Mouse (Mus musculus): ENCODE measurements around the gene Plekhb1.

Plekhb1 gene

DNA sequence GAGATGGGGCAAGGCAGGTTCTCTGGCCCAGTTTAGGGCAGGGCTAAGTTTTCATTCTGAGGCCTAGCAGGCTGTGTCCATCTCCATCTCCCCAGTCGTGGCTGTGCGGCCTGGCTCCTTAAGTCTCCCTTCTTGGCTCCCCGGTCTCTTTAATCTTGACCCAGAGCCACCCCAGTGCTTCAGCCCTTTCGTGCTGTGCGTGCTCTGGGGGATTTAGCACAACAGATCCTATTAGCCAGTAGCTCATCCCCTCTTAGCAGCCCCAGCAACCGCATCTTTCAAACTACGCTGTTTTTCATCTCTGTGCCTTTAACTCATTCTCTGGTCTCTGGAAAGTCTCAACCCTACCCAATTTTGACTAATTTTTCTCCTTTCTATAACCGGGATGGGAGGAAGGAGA lies at the start of gene Plekhb1:
Gene Plekhb1 (minus strand): TSS at position 184 of the 400 bp plus-strand sequence.
- no peak for DNase-seq (ENCODE audit: extremely low spot score, low spot score)

DNA sequence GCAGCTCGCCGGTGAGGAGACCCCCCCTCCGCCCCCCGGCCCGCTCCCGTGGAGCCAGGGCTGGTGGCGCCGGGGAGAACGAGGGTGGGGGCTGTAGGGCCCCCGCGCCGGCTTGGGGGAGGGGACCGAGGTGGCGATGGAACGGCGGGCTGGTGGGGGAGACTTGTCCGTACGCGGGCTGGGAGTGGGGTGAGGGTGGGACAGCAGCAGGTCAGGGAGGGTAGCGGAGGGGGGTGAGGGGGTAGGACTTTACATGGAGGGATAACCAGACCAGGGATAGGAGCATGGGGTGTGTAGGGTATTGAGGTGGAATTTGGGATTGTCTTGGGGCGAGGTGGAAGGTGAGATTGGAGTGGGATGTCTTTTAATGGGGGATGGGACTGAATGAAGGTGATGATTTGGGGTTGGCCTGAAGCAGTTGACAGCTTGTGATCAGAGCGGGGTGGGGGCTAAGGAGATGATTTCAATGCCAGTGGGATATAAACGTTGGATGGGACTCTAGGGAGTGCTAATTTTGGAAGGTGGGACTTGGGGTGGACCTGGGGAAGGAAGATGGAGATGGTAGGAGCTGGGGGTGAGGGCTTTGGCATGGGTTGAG lies 44.8 kb upstream of the Plekhb1 start:
- DNase-seq (ENCODE audit: extremely low spot score, low spot score), result no peak

DNA sequence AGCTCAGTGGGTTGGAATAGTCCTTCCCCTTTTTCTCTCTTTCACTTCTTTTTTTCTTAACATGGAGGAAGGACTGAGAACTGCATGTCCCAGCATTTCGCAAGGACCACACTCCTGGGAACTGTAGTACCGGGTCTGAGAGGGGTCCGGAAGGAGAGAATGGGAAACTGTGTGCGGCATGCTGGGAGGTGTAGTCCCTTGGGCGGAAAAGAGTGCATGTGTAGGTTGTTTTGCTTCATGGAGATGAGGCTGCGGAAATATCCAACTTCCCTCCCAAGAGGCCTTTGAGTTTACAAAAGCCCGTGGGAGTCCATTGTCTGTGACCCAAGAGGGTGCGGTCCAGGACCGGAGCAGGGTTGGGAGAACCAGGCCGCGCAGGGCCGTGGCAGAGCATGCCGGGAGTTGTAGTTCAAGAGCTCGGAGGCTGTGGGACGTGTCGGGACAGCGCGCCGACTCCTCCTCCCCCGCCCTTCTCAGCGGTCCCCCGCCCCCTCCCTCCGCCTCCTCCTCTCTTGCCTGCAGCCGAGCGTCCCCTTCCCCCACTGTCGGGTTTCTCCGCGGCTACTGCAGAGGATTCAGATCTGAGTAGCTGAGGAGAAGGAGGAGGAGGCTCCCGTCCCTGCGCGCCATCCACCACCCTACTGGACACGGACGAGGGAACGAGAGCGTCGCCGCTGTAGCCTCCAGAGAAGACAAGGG lies 44.1 kb upstream of the Plekhb1 start, which contains the start of gene Fam168a:
Gene Fam168a (plus strand): TSS at position 493 of the 699 bp plus-strand sequence.
- DNase-seq (ENCODE audit: extremely low spot score, low spot score), result peak; percentile 96

DNA sequence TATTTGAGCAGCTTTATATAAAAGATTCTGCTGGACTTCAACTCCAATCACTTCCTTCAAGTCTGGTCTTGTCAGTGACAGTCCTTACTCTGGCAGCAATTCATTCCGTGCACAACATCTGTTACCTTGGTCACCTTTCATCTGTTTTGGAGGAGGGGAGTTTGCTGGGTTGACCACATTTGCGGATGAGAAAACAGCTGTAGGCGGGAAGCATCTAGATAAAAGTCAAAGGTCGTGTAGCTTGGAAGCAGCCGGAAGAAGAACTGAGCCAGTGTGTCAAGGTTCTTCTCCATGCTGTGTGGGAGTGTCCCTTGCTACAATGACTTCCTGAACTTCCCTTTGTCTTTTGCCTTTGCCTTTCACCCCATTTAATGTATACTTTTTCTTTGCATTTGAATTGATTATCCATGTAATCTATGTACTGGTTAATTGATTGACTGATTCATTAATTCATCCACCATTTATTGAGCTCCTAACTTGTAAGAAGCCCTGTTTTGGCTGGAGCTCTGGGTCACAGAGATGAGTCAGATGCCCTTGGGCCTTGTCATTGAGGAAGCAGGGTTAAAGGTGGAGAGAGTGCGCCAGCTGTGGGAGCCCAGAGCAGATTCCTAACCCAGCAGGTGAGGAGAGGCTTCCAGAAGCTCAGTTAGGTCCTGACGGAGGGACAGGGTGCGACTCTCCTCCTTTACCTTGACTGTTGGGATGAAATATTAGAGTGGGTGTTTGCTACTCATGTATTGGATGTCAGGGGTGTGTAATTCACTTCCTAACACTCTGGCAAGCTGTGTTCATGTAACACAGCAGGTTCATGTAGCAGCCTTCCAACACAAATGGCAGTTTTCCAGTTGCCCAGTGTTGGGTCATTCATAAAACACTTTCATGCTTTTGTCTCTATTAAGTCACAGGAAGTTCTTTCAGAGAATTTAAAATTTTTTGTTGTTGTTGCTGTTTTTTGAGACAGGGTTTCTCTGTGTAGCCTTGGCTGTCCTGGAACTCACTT lies 37.9 kb upstream of the Plekhb1 start:
- no peak for DNase-seq (ENCODE audit: extremely low spot score, low spot score)

DNA sequence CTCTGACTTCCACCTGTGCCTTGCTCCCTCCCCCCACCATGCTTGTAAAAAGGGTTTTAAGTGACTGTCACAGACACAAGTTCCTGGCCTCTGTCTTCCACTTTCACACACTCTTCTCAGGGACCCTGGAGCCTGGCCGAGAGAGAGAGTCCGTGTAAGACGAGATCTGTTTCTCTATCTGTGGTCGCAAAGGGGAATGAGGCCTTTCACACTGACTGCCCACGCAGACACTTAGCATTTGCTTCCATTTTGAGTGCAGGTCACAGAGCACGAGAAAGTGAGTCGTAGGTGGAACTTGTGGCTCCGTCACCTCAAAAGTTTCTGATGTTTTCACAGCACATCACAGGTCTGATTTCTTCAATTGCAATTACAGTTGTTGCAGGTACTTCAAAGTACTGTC lies 31.0 kb upstream of the Plekhb1 start:
- DNase-seq (ENCODE audit: extremely low spot score, low spot score), result no peak

DNA sequence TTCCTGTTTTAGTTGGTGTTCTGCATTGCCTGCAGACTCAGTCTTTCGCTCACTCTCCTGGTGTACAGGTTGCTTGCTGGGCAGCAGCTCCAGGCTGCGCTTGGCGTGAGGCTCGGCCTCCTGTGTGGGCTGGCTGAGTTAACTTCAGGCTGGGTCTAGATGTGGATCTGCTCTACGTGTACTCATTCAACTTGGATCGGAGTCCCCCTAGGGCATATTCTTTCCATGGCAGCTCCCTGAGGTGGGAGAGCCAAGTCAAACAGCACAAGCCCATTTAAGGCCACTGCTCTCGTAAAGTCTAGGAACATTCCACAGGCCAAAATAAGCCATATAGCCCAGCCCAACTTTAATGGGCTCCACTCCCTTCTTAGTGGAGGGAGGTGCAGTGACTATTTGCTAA lies 26.3 kb upstream of the Plekhb1 start:
- no peak for DNase-seq (ENCODE audit: extremely low spot score, low spot score)

DNA sequence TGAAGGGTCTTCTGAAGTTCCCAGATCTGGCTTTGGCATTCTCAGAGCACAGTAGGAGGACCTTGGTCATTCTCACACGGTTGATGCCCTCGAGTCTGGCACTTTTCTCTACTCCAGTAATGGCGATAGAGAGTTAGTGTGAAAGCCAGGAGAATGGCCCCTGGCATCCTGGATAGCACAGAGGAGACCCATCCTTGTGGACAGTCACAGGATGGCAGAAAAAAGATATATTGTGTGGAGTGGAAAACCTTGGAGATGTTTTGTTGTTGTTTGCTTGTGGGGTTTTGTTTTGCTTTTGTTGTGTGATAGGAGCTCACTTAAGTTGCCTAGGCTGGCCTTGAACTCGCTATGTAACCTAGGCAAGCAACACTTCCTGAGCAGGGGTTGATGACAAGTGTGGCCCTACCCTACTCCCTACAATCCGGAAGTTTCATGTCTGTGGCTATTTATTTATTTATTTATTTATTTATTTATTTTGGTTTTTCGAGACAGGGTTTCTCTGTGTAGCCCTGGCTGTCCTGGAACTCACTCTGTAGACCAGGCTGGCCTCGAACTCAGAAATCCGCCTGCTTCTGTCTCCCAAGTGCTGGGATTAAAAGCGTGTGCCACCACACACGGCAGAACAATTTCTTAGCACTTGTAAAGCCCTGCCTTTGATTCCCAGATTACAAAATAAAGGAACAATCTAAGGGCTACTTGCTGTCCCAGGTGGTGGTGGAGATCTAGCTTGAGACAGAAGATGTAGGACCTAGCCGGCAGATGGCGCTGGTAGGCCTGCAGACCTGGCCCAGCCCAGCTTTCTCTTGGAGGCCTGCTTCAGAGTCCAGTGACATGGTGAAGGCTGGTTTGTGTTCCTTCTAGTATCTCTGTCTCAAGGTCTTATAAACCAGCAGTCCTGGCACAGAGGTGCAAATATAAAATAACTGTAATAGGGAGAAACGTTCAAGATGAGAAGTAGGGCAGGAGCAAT lies 23.1 kb upstream of the Plekhb1 start:
- peak; percentile 73 for DNase-seq (ENCODE audit: extremely low spot score, low spot score)

DNA sequence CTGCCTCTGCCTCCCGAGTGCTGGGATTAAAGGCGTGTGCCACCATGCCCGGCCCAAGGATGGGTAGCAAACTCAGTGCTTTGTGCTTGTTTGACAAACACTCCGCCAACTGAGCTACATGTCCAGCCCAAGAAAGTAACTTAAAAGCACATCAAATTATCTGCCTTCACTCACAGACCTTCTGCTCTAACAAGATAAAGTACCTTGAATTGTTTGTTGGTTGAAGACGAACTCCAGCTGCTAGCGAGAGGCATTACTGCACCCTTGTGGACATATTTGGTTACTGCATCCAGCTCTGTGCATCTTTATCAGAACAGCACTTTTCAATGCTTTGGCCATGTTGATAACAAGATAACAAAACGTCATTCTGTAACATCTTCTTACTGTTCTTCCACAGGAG lies 22.3 kb upstream of the Plekhb1 start:
- peak; percentile 58 for DNase-seq (ENCODE audit: extremely low spot score, low spot score)

DNA sequence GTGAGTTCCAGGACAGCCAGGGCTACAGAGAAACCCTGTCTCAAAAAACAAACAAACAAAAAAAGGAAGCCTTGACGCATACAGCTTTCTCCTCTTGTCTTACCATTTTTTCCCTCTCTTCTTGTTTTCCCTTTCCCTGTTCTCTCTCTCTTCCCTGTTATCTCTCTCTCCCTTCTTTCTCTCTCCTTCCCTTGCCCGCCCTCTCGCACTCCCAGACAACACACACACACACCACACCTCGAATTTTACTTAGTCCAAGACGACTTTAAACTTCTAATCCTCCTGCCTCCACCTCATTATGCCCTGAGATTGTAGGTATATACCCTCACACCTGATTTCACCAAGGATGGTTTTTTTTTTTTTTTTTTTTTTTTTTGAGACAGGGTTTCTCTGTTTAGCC lies 21.9 kb upstream of the Plekhb1 start:
- no peak for DNase-seq (ENCODE audit: extremely low spot score, low spot score)

DNA sequence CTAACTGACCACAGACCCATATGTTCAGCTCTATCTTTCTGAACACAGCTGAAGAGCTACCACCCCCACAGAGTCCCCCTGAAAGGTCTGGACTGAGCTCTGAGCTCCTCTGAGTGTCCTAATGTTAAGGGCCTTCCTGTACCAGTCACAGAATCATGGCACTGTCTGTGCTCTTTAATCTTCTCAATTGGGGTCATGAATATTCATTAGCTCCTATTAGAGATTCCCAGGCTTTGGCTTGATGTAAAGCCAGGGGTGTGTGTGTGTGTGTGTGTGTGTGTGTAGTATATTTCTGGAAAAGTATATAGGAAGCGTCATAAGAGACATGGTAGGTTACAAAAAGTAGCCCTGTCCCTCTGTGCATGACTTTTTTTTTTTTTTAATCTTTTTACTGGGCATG lies 21.0 kb upstream of the Plekhb1 start:
- DNase-seq (ENCODE audit: extremely low spot score, low spot score), result no peak

DNA sequence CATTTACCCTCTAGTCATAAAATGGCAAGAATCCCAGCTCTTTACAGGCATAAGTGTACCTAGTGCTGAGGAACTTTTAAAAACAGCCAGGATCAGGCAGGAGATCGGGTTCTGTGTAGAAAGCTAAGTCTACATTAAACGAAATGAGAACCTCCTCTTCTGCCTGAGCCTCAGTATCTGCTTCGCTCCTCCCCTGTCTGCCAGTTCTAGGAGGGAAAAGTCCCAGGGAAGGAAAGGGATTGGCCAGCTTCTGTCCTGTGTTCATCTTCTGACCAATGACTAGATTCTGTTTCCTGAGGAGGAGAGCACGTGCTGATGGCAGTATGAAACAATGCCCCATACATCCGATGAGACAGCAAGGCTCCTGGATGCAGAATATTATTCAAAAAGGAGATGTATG lies 18.9 kb upstream of the Plekhb1 start:
- no peak for DNase-seq (ENCODE audit: extremely low spot score, low spot score)

DNA sequence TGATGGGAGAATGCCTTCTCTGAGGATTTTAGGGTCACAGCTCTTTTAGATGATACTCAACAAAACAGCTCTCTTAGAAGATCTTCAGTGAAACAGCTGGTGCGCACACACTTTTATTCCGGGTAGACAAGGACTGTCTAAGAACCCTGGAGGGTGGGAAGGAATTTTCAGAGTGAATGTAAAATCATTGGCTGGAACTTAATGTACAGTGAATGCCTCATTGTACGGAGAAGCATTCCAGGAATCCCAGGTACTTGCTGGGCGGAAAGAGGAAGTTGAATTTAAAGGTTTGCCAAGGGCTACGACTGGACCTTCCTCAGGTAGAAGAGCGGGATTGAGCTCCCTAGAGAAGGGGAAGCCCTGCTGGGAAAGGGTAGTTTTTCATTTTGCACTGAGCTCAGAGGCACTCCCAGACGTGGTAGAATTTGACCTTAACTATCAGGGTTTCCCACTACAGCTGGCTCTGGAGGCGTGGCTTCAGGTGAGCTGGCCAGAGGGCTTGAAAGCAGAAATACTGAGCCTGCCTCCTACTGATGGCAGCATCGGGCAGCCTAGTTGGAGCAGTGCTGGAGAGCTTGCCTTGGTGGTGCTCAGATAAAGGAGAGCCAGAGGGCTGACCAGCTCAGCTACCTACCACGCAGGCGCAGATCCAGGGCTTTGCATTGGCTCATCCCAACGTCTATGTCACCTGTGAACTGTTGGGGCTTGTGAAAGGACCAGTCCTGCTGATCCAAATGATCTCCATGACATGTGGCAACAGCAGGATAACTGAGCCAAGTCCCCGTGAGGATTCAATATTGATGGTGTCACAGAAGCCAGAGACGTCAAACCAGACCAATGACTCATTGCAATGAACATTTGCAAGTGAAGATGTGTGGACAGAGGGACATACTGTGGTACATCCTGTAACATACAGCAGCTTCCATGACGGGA lies 17.0 kb upstream of the Plekhb1 start:
- DNase-seq (ENCODE audit: extremely low spot score, low spot score), result no peak

DNA sequence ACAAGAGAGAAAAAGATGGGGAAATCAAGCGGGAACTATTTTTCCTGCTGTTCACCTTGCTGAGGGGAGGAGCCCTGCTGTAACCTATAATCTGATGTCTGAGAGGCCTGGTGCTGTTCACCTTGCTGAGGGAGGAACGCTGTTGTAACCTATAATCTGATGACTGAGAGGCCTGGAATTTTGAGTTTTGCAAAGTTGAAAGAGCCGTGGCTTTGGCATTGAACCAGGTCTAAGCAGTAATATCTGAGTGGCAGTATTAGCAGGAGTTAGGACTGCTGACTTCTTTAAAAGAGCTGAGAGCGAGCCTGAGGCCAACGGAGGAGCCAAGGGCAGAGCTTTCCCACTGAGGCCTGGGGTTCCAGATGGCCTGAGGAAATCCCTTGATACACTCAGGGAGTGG lies 15.8 kb upstream of the Plekhb1 start:
- no peak for DNase-seq (ENCODE audit: extremely low spot score, low spot score)

DNA sequence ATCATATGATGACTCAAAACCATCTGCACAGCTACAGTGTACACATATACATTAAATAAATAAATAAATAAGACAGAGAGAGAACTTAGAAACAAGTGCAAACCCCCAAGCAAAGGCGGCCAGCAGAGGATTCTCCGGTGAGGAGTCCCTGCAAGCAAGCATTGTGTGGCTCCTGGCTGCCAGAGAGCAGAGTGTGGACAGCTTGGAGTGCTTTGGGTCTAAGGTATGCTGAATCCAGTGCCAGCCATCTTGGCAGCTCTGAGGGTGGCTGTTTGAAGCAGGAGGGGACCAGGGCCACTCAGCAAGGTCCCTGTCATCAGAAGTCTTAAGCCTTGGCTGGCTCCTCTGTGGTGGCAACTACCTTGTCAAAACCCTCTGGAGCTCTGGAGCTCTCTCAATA lies 12.7 kb upstream of the Plekhb1 start:
- no peak for DNase-seq (ENCODE audit: extremely low spot score, low spot score)

DNA sequence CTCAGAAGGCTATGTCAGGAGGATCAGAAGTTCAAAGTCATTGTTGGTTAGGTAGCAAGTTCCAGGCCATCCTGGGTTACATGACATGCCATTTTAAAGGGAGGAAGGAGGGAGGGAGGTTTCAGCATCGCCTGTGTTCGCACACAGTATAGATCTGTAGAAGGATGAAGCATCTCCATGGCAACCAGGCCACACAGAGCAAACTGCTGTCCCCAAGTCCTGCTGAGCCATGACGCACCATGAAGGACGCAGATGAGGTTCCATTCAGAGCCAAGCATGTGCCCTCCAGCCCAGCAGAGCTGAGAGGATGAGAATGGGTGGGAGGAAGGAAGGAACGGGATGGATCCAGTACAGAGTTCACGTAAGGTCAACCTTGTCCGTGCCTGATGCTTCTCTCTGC lies 11.2 kb upstream of the Plekhb1 start:
- DNase-seq (ENCODE audit: extremely low spot score, low spot score), result no peak

DNA sequence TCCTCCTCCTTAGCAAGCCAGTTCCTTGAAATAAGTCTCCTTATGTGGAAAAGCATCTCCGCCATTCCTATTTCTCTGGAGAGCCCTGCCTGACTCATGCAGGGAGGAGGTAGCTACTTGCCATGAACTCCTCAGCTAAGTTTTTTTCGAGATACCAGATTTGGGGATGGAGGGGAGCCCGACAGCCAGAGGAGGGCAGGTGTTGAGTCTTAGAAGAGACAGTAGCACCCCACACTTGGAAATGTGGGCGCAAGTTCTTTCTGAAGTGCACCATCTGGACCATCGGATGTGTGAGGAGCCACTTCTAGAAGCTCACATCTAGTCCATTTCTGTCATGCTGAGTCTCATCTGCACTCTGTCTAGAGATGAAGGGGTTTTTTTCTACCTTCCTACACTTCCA lies 8.4 kb upstream of the Plekhb1 start:
- DNase-seq (ENCODE audit: extremely low spot score, low spot score), result no peak

DNA sequence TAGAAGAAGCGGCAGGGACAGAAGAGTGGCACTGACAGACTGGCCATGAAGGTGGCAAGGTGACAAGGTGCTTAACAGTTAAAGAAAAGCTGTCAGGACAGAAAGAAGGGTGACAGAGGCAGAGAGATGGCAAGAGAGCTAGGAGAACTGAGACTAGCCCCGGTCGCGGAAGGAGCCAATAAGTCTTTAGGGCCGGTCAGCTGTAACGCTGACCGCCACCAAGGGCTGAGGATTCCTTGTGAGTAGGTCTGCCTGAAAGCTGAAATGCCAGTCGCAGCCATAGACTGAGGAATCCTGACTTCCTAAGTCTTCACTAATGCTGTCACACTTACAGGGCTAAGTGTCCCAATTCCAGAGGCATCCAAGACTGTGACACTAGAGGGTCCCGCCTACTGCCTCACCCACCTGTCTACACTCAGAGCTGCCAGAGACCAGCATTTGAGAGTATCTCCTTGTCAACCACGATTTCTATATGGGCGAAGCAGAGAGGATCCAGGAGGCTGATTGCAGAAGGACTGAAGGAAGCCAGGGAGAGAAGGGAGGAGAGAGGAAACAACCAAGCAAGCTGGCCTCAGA lies 1.6 kb upstream of the Plekhb1 start:
- DNase-seq (ENCODE audit: extremely low spot score, low spot score), result no peak

DNA sequence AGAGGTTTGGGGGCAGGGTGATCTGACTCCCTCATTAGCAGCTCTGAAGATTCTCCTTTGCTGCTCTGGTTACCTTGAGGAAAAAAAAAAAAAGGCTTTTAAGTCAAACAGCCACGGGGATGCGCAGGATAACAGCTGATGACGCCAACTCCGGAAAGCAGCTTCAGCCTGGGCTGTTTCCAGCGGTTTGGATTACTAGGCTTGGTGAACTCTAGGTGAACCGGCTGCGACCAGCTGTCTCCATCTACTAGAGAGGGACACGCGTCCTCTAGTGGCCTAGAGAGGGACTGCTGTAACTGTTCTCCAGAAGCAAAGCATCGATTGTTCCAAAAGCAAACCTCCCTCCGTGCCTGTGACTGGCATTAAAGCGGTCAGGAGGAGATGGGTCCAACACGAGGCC lies 976 bp upstream of the Plekhb1 start:
- DNase-seq (ENCODE audit: extremely low spot score, low spot score), result peak; percentile 94

DNA sequence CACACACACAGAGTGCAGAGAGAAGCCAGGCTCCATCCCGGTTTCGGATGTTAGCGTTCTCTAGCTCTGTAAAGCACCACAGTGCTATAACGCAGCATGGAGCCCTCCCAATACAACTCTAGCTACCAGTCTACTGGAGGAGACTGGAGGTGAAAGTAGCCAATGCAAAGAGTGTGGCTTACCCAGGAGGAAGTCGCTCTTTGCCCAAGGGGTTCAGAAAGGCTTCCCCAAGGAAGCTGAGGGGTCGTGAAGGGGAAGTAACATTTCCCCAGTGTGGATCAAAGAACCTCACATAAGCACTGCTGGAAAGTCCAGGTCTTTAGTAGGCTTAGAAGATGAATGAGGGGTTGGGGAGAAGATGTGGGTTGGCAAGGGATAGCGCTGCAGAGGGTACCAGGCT lies 950 bp downstream of the Plekhb1 start:
- DNase-seq (ENCODE audit: extremely low spot score, low spot score), result no peak

Data from neural tube, embryonic 10.5 days (tissue).